Mouse (Mus musculus) hindbrain, embryonic 11.5 days (tissue): ENCODE measurements at regions not wholly inside any gene's neighbourhood (a gene's known extent, or its start where the extent isn't known, plus 50 kb on each side); places are given as distances from the start of the nearest gene placed in this dataset.
"Not testable (repeated sequence)": the region's sequence is repeated elsewhere in the genome, so short reads cannot be mapped to it uniquely, and the experiment has no call there.

Source experiments
- ATAC-seq: fragments of 200-750 bp; cut with Nextera tagmentation; 2 replicates; pipeline ENCODE4 v1.8.0; 2017; ENCODE audit warnings: mild to moderate bottlenecking, moderate TSS enrichment, moderate library complexity; ENCODE audit not compliant: low FRiP score
- DNase-seq: peaks from one replicate; pipeline ENCODE4 v3.0.0-alpha.2; 2015; ENCODE audit warnings: low spot score
- H3K27ac ChIP-seq: fragments of 300-500 bp; sonication (generic); 2 replicates; pipeline ENCODE4 v1.5.1; 2014; ENCODE audit warnings: mild to moderate bottlenecking, low read depth, low read length
- H3K27me3 ChIP-seq: fragments of 300-500 bp; sonication (generic); 2 replicates; pipeline ENCODE4 v1.6.1; 2014; ENCODE audit warnings: mild to moderate bottlenecking, low read length, moderate library complexity, mixed read lengths; ENCODE audit not compliant: control insufficient read depth, insufficient read depth
- H3K36me3 ChIP-seq: fragments of 300-500 bp; sonication (generic); 2 replicates; pipeline ENCODE4 v1.6.1; 2014; ENCODE audit warnings: mild to moderate bottlenecking, low read length, moderate library complexity, mixed read lengths; ENCODE audit not compliant: control insufficient read depth, insufficient read depth
- H3K4me1 ChIP-seq: fragments of 300-500 bp; sonication (generic); replicated peaks from 2 replicates; pipeline ENCODE4 v1.6.1; 2014; ENCODE audit warnings: low read length, mixed read lengths; ENCODE audit not compliant: control insufficient read depth, insufficient read depth
- H3K4me2 ChIP-seq: fragments of 300-500 bp; sonication (generic); replicated peaks from 2 replicates; pipeline ENCODE4 v1.6.1; 2014; ENCODE audit warnings: mild to moderate bottlenecking, low read depth, low read length
- H3K4me3 ChIP-seq: fragments of 300-500 bp; sonication (generic); 2 replicates; pipeline ENCODE4 v1.5.1; 2014; ENCODE audit warnings: low read depth, low read length
- H3K9ac ChIP-seq: fragments of 300-500 bp; sonication (generic); 2 replicates; pipeline ENCODE4 v1.6.1; 2014; ENCODE audit warnings: low read depth, low read length
- H3K9me3 ChIP-seq: fragments of 300-500 bp; sonication (generic); 2 replicates; pipeline ENCODE4 v1.6.1; 2016; ENCODE audit warnings: low read length; ENCODE audit not compliant: control insufficient read depth
- WGBS: fragments of 180-500 bp; shearing (Covaris S2); extraction: QIAGEN DNeasy Blood & Tissue Kit; methylation state at CpG from one replicate; pipeline ENCODE4 v1.1.7; 2014; 5-methylcytosine and 5-hydroxymethylcytosine counted together

DNA sequence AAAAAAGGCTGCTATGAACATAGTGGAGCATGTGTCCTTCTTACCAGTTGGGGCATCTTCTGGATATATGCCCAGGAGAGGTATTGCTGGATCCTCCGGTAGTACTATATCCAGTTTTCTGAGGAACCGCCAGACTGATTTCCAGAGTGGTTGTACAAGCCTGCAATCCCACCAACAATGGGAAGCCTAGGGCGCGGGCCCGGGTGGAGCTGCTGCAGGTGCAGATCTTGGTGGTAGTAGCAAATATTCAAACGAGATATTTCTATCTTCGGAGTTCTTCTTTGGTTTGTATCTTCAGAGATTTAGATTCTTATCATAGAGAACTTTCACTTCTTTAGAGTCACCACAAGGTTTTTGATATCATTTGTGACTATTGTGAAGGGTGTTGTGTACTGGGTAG, 52.7 kb upstream of the Btbd35f27 start:
- not testable (repeated sequence) for H3K27ac ChIP-seq, ATAC-seq, H3K4me2 ChIP-seq, H3K36me3 ChIP-seq, H3K9me3 ChIP-seq, H3K27me3 ChIP-seq, H3K9ac ChIP-seq, H3K4me3 ChIP-seq, H3K4me1 ChIP-seq
- peak; percentile 82 for DNase-seq
- WGBS: 89% methylated on average over 6 of the region's 7 CpGs
